Mouse (Mus musculus): ENCODE results near the gene Trim21. TPM values are rescaled to one million over a fixed set of nuclear protein-coding genes. Genes with fewer than 3 reads are reported as not detected.

The Trim21 gene
- polyA plus RNA-seq, 1 experiment from 2014 or later, result 0.64 TPM

DNA sequence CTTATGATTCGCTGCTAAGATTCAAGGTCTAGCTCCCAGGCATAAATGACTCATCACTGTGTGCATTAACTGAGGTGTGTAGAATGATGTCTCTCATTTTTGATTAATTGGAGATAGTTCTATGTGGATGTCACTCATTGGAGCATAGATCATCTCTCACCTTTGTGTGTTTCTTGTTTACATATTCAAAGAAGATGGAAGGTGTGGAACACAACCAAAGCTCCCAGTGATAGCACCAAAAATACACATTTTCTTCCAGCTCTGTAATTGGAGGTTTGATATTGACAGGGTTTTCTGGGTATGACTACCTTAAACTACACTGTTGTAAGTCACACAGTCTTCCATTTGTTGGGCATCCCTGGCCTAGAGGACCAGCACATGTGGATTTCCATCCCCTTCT is 30.8 kb downstream of the Trim21 start, which contains the start of gene Olfr547:
TSS of gene Olfr547 (plus strand) at position 301 of the 400 bp plus-strand sequence.
- Histone ChIP-seq H3K9ac (no peak within 1 kb of the TSS), H3K4me3 (no peak within 1 kb of the TSS), H3K27me3 (replicated peaks) (no peaks in the 10 kb centered on the region), H3K27ac (replicated peaks) (no peak within 1 kb of the TSS), H3K4me2 (no peak within 1 kb of the TSS), H3K4me1 (no peaks in the 10 kb centered on the region), H3K36me3 (no peaks in the 10 kb centered on the region), H3K9me3 (no peaks in the 10 kb centered on the region)
- ATAC-seq (ENCODE audit: extremely low read depth, insufficient number of reproducible peaks, low FRiP score, low TSS enrichment), result no peak
- 62% methylated on average over 1 of the region's 1 CpGs for WGBS

DNA sequence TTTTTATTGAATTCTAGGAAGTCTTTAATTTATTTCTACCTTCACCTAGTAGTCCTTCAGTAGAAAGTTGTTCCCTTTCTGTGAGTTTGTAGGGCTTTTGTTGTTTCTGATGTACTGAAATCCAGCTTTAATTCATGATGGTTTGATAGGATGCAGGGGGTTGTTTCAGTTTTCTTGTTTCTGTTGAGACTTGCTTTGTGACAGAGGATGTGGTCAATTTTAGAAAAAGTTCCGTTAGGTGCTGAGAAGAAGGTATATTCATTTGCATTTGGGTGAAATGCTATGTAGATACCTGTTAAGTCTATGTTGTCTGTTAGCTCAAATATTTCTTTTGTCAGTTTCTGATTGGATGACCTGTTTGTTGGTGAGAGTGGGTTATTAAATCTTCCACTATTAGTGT is 36.2 kb downstream of the Trim21 start:
- no peak overlapping the region for H3K27ac ChIP-seq (replicated peaks)
- no peaks in the 10 kb centered on the region for H3K36me3 ChIP-seq
- H3K9me3 ChIP-seq, result no peaks in the 10 kb centered on the region
- H3K27me3 ChIP-seq (replicated peaks), result no peaks in the 10 kb centered on the region
- H3K4me2 ChIP-seq, result no peak overlapping the region
- no peak overlapping the region for H3K9ac ChIP-seq
- H3K4me1 ChIP-seq, result no peaks in the 10 kb centered on the region
- no peak for ATAC-seq (ENCODE audit: extremely low read depth, insufficient number of reproducible peaks, low FRiP score, low TSS enrichment)
- H3K4me3 ChIP-seq, result no peak overlapping the region
- 71% methylated on average over 1 of the region's 1 CpGs for WGBS

DNA sequence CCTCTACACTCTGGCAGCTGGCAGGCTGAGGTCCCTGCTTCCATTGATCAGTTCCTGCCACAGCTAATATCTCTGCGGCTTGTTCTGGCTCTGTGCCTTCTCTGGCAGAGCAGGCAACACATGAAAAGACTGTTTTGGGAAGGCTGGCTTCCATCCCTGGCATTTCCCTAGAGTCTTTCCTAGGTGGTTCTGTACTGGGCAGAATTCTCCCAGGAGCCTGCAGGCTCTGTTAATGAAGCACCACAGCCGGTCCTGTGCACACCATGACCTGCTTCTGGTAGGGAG is 48.3 kb downstream of the Trim21 start:
- peaks cover 7% of the 10 kb centered on the region for H3K4me1 ChIP-seq
- no peaks in the 10 kb centered on the region for H3K36me3 ChIP-seq
- H3K27me3 ChIP-seq (replicated peaks), result peaks cover 42% of the 10 kb centered on the region
- H3K27ac ChIP-seq (replicated peaks), result no peak overlapping the region
- no peak overlapping the region for H3K4me3 ChIP-seq
- 72% methylated on average over 2 of the region's 2 CpGs for WGBS
- no peak overlapping the region for H3K4me2 ChIP-seq
- no peak for ATAC-seq (ENCODE audit: extremely low read depth, insufficient number of reproducible peaks, low FRiP score, low TSS enrichment)
- no peak overlapping the region for H3K9ac ChIP-seq
- no peaks in the 10 kb centered on the region for H3K9me3 ChIP-seq

DNA sequence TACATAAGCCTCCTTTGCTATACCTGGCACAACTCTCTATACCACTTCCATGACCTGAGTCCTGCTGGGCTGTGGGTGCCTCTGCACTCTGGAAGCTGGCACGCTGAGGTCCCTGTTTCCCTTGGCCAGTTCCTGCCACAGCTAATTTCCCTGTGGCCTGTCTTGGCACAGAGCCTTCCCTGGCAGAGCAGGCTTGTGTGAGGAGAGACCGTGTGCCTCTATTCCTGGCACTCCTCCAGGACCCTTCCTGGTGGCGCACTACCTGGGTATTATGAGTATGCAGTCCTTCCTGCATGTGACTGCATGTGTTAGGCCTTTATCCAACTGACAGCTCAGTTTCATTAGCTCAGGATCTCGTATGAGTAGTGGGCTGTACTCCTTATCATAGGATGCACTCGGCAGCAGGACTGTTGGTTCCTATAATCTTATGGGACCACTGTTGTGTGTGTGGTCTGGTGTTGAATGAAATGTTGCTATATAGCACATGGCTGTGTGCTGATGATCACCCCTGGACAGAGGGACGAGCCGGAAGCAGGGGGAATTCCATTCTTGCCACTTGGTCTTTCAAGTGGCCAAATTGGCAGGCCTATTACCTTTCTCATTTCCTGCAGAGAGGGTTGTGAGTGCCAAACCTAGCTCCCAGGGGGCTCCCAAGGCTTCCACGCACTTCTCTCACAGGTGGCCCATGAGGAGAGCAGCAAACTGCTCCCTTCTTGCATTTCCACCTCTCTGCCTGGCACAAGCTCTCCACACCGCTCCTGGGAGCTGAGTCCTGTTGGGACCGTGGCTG is 48.8 kb downstream of the Trim21 start:
- H3K9ac ChIP-seq, result no peak overlapping the region
- H3K4me1 ChIP-seq, result peaks cover 7% of the 10 kb centered on the region
- no peak for ATAC-seq (ENCODE audit: extremely low read depth, insufficient number of reproducible peaks, low FRiP score, low TSS enrichment)
- no peaks in the 10 kb centered on the region for H3K36me3 ChIP-seq
- H3K4me3 ChIP-seq, result no peak overlapping the region
- H3K9me3 ChIP-seq, result no peaks in the 10 kb centered on the region
- no peak overlapping the region for H3K27ac ChIP-seq (replicated peaks)
- H3K27me3 ChIP-seq (replicated peaks), result peaks cover 47% of the 10 kb centered on the region
- H3K4me2 ChIP-seq, result no peak overlapping the region
- WGBS, result 54% methylated on average over 10 of the region's 10 CpGs

DNA sequence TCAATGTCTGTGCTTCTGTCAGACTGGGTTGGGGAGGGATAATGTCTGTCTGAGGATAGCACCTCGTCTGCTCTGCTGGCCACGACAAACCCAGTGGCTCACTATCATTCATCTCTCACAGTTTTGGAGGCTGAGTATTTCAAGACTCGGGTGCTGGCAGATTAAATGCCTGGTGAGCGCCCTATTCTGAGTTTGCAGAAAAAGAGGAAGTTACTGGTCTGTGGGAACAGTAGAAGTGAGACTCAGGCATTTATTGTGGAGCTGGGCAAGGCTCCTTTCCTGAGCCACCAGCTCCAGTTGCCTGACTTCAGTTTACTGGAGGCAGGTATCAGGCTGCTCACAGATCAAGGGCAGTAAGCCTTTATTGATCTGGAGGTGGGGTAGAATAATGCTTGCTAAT is 51.1 kb downstream of the Trim21 start:
- no peaks in the 10 kb centered on the region for H3K36me3 ChIP-seq
- no peak overlapping the region for H3K4me3 ChIP-seq
- WGBS, result 34% methylated on average over 4 of the region's 4 CpGs
- ATAC-seq (ENCODE audit: extremely low read depth, insufficient number of reproducible peaks, low FRiP score, low TSS enrichment), result no peak
- no peak overlapping the region for H3K9ac ChIP-seq
- H3K27ac ChIP-seq (replicated peaks), result no peak overlapping the region
- H3K9me3 ChIP-seq, result no peaks in the 10 kb centered on the region
- peaks cover 7% of the 10 kb centered on the region for H3K4me1 ChIP-seq
- no peak overlapping the region for H3K4me2 ChIP-seq
- H3K27me3 ChIP-seq (replicated peaks), result peaks cover 51% of the 10 kb centered on the region

DNA sequence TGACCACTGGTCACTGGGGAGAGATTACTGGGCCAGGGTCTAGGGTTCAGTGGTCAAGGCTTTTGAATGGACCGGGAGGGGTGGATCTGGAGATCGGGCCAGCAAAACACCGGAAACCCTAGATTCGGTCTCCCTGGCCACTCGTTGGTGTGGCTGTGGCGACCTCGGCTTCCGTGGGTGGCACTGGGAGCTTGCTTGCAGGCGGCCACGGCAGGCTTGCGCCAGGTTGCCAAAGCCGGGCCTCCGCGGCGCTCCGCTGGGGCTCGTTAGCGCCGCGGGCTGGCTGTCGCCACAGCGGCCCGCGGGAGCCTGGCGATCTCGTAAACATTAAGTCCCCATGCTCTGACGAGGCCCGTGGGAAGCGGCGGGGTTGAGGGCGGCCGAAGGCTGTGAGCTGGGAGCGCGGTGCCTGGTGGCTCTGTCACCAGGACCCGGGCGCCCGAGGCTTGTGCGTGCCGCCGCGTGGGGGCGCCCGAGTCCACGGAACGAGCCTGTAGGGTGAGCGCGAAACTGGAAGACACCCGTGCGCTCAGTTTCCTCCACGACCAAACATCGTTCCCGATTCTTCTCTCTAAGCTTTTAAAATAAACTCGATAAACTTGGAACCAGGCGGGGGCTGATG is 52.4 kb downstream of the Trim21 start:
- peak; percentile 64; the same call in 1 of the 2 replicates for ATAC-seq (ENCODE audit: extremely low read depth, insufficient number of reproducible peaks, low FRiP score, low TSS enrichment)
- Histone ChIP-seq H3K4me3 (peak overlapping the region; percentile 57), H3K27ac (replicated peaks) (no peak overlapping the region), H3K9ac (peak overlapping the region; percentile 81), H3K4me2 (peak overlapping the region; percentile 87), H3K27me3 (replicated peaks) (peaks cover 51% of the 10 kb centered on the region), H3K36me3 (no peaks in the 10 kb centered on the region), H3K9me3 (no peaks in the 10 kb centered on the region), H3K4me1 (peaks cover 7% of the 10 kb centered on the region)
- WGBS, result 1% methylated on average over 53 of the region's 54 CpGs

DNA sequence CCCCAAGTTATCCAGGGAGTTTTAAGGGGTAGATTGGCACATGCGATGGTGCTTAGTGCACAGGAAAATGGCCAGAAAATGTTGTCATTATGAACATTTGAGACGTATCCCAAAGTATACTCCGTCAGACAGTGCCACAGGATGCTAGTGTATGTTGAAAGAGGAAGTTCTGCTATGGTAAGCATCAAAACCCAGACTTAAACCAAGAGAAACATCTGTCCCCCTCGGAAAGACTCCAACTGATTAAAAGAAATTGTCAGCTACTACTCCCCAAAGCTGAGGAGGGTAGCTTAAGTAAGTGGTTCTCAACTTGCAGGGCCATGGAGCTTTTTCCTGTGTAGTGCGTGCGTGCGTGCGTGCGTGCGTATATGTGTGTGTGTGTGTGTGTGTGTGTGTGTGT is 53.4 kb downstream of the Trim21 start:
- H3K27me3 ChIP-seq (replicated peaks), result peaks cover 43% of the 10 kb centered on the region
- H3K4me2 ChIP-seq, result no peak overlapping the region
- no peaks in the 10 kb centered on the region for H3K36me3 ChIP-seq
- no peak for ATAC-seq (ENCODE audit: extremely low read depth, insufficient number of reproducible peaks, low FRiP score, low TSS enrichment)
- H3K27ac ChIP-seq (replicated peaks), result no peak overlapping the region
- 87% methylated on average over 10 of the region's 10 CpGs for WGBS
- H3K9me3 ChIP-seq, result no peaks in the 10 kb centered on the region
- H3K4me1 ChIP-seq, result peaks cover 7% of the 10 kb centered on the region
- H3K4me3 ChIP-seq, result no peak overlapping the region
- no peak overlapping the region for H3K9ac ChIP-seq

DNA sequence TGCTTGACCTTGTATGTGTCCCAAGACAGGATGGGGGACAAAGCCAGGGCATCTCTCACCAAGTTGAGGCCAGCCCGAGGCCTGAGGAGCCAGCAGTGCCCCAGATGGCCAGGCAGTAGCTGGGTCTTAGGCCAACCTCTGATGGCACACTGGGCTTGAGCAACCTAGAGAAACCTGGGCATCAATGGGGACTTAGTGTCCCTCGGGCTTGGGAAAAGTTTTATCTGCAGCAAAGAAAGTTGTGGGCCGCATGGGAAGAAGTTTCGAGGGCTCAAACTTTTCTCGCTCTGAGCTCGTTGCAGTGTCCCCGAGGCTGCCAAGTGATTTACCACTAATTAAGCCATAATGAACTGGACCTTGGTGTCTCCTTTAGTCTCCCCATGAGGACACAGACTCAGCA is 55.6 kb downstream of the Trim21 start:
- no peak overlapping the region for H3K27ac ChIP-seq (replicated peaks)
- ATAC-seq (ENCODE audit: extremely low read depth, insufficient number of reproducible peaks, low FRiP score, low TSS enrichment), result no peak
- no peaks in the 10 kb centered on the region for H3K36me3 ChIP-seq
- H3K4me1 ChIP-seq, result no peaks in the 10 kb centered on the region
- H3K4me2 ChIP-seq, result no peak overlapping the region
- 78% methylated on average over 7 of the region's 7 CpGs for WGBS
- H3K9ac ChIP-seq, result no peak overlapping the region
- H3K4me3 ChIP-seq, result no peak overlapping the region
- peaks cover 29% of the 10 kb centered on the region for H3K27me3 ChIP-seq (replicated peaks)
- no peaks in the 10 kb centered on the region for H3K9me3 ChIP-seq

DNA sequence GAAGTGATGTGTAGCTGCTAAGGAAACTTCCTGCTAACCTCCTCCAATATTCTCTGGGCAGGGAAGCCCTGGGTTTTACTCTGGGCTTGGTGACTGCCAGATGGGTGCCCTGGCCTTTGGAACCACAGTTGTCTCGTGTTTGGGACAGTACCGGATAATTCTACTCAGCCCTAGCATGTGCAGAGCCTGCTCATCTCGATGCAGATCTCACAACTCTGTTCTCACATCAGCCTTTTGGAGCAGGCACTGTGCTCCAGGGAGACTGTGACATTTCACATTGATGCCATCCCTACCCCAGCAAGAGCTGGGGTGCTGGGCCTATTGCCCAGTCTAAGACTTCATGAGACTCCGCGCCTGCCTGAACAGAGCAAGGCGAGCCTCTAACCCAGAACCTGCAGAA is 56.6 kb downstream of the Trim21 start:
- Histone ChIP-seq H3K4me3 (no peak overlapping the region), H3K9me3 (no peaks in the 10 kb centered on the region), H3K4me1 (no peaks in the 10 kb centered on the region), H3K27me3 (replicated peaks) (peaks cover 18% of the 10 kb centered on the region), H3K4me2 (no peak overlapping the region), H3K9ac (no peak overlapping the region), H3K27ac (replicated peaks) (no peak overlapping the region), H3K36me3 (no peaks in the 10 kb centered on the region)
- WGBS, result 79% methylated on average over 6 of the region's 6 CpGs
- no peak for ATAC-seq (ENCODE audit: extremely low read depth, insufficient number of reproducible peaks, low FRiP score, low TSS enrichment)

DNA sequence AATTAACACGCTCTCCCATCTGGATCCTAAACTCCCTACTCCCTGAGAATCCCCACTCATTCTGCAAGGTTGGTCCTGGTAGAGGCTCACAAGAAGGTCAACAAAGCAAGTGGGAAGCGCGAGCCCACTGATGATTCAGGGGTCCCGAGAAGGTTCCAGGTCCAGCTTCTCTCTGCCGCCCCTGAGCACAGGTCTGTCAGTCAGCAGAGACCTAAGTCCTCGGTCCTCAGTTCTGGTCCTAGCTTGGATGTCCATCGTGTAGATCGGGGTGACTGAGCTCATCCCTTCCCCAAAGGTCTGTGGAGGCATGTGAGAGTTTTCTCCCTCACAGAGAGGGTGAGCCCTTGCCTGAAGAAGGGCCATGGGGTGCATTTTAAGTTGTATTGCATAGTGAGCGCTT is 57.2 kb downstream of the Trim21 start:
- 77% methylated on average over 9 of the region's 9 CpGs for whole genome bisulfite sequencing
- Histone ChIP-seq H3K27me3 (replicated peaks) (peaks cover 15% of the 10 kb centered on the region), H3K27ac (replicated peaks) (no peak overlapping the region), H3K9me3 (no peaks in the 10 kb centered on the region), H3K4me2 (no peak overlapping the region), H3K4me1 (no peaks in the 10 kb centered on the region), H3K4me3 (no peak overlapping the region), H3K9ac (no peak overlapping the region), H3K36me3 (no peaks in the 10 kb centered on the region)
- no peak for ATAC-seq (ENCODE audit: extremely low read depth, insufficient number of reproducible peaks, low FRiP score, low TSS enrichment)

All from heart, embryonic 13.5 days (tissue).